Mouse (Mus musculus) layer of hippocampus, adult 9-11 months (tissue): Measurements from ENCODE around the gene Mmp1b.
"Not testable (repeated sequence)": the region's sequence is repeated elsewhere in the genome, so short reads cannot be mapped to it uniquely, and the experiment has no call there.

Source experiments
- DNase-seq: peaks from one replicate; pipeline ENCODE4 v3.0.0; 2022

Mmp1b gene

DNA sequence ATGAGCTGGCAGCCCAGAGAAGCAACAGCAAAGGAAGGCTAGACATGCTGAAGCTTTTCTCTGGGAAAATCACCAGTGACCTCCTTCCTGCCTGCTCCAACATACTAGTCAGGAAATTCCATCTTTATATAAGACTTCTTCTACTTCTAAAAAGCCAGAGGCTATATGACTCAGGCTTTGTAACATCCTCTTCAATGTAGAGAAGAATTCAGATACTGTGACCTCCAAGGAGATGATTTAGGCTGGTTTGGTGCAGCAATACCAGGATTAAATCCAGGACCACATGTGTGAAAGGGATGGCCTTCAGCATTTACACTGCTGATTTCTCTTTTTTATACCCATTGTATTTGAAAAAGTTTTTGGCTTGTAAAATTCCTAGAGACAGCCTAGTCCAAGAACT is at the start of gene Mmp1b:
Gene Mmp1b, minus strand, starts transcription at position 101 of the 400 bp plus-strand sequence.
- no peak for DNase-seq

DNA sequence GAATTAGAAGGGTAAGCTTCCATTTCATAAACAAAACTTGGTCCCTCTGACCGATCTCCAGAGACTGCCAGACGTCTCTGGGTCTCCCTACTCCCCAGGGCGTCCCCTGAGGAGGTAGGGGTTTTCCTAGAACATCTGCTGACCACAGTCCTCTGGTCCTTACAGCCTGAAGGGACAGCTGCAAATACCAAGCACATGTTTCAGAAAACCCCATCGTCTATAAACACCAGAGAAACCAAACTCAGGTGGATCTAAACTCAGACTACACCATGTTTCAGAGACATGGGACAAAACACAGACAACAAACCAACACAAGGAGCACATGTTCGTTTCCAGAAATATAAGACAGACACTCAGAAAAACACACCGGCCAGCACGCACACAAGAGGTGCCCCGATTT is 8.7 kb upstream of the Mmp1b start:
- not testable (repeated sequence) for DNase-seq

DNA sequence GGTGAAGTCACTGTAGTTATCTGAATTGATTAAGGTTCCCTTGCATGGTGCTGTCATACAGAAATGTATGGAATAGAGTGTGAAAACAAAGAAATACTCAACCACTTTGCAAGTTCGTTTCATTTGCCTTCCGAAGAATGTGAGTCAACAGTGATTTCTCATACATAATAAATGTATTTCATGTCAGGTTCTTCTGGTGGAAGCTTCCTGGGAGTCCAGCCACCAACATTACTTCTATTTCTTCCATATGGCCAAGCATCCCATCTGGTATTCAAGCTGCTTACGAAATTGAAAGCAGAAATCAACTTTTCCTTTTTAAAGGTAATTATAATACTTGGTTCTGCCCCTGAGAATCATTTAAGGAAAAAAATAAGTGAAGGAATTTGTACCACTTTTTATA is 33.3 kb downstream of the Mmp1b start:
- DNase-seq, result no peak

DNA sequence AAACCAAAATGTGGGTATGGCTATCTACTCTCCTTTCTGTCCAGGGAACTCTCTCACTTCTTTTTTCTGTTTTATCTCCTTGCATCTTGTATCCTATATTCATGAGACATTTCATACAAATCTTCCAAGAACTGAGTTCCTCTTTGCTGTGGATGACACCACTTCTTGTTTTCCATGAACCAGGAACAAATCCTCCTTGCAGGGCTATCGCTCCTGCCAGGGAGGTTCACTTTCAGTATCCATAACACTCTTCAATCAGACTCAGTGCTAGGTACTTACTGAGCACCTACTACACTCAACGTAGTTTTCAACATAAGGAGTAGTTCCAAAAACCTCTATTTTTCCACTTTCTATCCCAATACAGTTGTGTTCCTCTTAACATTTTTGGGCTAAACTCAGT is 42.3 kb downstream of the Mmp1b start:
- DNase-seq, result no peak

DNA sequence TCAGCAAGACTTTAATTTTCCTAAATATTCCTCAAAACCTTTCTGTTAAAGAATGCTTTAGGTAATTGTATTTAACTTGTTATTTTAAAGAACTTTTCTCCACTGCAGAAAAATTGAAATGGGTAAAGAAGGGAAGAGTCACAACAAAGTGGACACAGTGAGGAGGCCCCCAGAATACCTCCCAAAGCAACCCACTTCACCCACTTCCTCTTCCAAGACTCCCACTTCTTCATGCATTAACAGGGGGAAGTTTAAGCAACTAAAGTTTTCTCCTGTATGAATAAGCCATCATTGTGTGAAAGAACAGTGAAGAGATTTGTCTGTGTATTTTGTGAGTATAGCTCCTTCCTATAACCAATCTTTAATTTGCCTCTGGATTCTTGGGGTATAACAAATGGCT is 43.7 kb downstream of the Mmp1b start, which contains the start of gene Mmp12:
Gene Mmp12, plus strand, starts transcription at position 275 of the 400 bp plus-strand sequence.
- DNase-seq, result no peak

DNA sequence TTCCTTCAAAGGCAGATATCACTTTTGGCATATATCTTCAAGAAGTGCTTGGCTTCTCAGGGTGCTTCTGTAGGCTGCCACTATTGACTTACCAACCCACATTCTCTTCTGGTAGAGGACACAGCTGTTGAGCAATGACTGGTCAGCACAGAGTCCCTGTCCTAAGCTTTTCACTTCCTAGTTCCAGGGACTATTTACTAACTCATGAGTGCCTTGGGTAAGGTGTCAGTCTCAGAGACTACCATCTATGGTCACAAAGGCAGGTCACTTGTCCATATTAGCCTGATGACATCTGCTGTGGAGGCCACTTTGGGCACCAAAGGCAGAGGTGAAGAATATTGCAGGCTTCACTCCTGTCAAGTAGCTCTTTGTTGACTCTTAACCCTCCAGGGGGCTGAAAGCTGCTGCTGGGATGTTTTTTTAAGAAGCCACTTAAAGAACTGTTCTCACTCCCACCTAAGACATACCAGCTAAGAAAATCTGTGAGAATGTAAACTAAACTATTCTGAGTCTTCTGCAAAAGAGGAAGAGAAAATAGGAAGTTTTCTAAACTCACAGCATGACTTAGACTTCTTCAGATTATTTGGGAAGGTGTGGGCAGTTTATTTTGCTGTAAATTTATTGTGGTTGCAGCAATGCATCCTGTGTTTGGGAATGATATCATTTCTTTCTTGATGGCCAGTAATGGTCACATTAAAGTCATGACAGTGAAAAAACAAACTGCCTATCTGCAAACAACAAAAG is 50.9 kb downstream of the Mmp1b start:
- peak; percentile 16 for DNase-seq

DNA sequence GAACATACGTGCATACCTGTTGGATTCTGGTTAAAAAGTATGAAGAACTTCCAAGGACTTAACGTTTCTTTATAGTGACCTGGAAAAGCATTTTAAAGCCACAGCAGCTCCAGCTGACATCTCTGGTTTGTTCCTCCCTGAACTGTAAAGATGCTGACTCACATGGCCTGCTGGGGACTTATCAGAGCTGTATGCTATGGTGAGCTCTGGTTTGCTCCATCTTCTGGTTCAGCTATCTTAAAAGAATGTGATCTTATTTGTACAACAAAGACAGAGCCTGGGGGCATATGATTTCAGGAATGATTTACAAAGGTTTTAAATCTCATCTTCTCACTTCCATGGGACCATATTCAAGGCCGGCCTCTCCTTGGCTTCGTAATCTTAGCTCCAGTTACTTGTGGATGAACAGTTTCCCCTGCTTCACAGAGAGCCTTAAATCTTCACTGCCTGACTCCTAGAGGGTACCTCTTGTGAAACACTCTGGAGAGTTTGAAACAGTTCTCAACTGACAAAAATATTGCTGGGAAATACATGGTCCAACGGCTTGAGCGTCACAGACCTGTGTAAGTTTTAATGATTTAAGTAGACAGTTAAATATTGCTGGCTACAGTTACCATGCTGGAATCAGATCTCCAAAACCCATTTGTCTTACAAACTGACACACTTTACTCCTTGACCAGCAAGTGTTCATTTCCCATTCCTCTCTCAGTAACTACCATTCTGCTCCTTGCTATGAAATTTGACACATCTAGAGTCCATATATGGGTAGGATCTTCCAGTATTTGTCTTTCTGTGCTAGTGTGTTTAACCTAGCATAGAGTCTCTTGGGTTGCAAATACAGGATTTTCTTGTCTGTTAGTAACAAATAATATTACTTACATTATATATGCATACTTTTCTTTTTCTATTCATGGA is 51.8 kb downstream of the Mmp1b start:
- no peak for DNase-seq

DNA sequence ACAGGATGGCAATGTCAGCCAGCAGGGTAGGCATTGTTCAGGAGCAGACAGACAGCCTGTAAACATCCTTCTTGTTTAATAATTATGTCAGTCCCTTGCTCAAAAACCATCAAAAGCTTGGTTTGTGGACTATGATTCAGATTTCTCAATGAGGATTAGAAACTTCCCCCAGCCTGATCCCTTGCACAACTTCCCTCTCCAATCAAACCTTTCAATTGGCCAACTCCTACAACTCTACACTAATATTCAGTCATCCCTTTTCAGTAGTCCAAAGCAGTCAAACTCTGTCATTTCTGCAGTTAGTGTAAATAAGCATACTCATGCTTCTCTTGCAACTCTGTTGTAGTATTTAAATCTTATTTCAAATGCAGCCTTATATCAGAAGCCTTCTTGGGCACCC is 56.0 kb downstream of the Mmp1b start:
- no peak for DNase-seq
